In genomic region chr7:62227727-62228126, GRCm38 (mm10) we compare ENCODE assay signal across 11 mouse cellular contexts.
DNase-seq lines count a peak whose midpoint lies in the region; ATAC-seq and TF ChIP-seq lines count a peak whose summit lies in the region.
"Had no signal": no experiment of that assay in that cellular context is flagged by ENCODE, and none has a peak within 500 bp of the region (broad histone marks: within the 10 kb centered on the region; RNA-seq: fewer than 3 reads in every experiment).

No protein-coding gene starts in this region.

- DNase-seq in forebrain, postnatal 0 days: peak; percentile 69
- peak; percentile 10 for DNase-seq in left cerebral cortex, adult 11 months (ENCODE audit: low spot score)
- no peak for DNase-seq in left cerebral cortex, postnatal 36 days (ENCODE audit: low spot score in 2 of 2)
- no peak for DNase-seq in CH12.LX (ENCODE audit: extremely low read depth)
- no peak for DNase-seq in Patski (ENCODE audit: low read depth, low spot score)
- DNase-seq: heart, adult 11 months had no signal

- H3K36me3 ChIP-seq in forebrain, postnatal 0 days (ENCODE audit: insufficient read depth): no peaks in the 10 kb centered on the region
- H3K36me3 ChIP-seq in forebrain, embryonic 12.5 days (replicated peaks): no peaks in the 10 kb centered on the region
- no peaks in the 10 kb centered on the region for H3K36me3 ChIP-seq in CH12.LX (replicated peaks in 1 of 2; ENCODE audit: control insufficient read depth in 1 of 2, insufficient read depth in 1 of 2, low read length in 1 of 2)
- no peaks in the 10 kb centered on the region for H3K36me3 ChIP-seq in neural tube, embryonic 15.5 days
- H3K36me3 ChIP-seq: embryonic facial prominence, embryonic 15.5 days had no signal

- no peaks in the 10 kb centered on the region for H3K79me2 ChIP-seq in CH12.LX (replicated peaks; ENCODE audit: control insufficient read depth, extremely low read depth, insufficient read depth, poor library complexity, severe bottlenecking)

- WGBS in forebrain, postnatal 0 days: 5% methylated on average over 1 of the region's 1 CpGs
- 9% methylated on average over 1 of the region's 1 CpGs for WGBS in forebrain, embryonic 12.5 days
- WGBS in neural tube, embryonic 15.5 days: 0% methylated on average over 1 of the region's 1 CpGs

- no peak overlapping the region for H3K4me2 ChIP-seq in forebrain, postnatal 0 days (ENCODE audit: low read depth)
- no peak overlapping the region for H3K4me2 ChIP-seq in forebrain, embryonic 12.5 days
- H3K4me2 ChIP-seq in CH12.LX (ENCODE audit: insufficient read depth, low read depth, poor library complexity, severe bottlenecking): no peak overlapping the region
- H3K4me2 ChIP-seq in neural tube, embryonic 15.5 days: no peak overlapping the region
- H3K4me2 ChIP-seq: embryonic facial prominence, embryonic 15.5 days had no signal

- in situ Hi-C loops in CH12.LX (cut with MboI; ENCODE audit: low pct_ligation_motif_present, low pct_unique_long_range_greater_than_20kb, low sequenced_read_pairs) (loop anchor here (25.0 kb wide), 1 partner anchor 160 kb away; the partner anchor contains the start of gene Magel2), Patski (cut with MboI; ENCODE audit: low pct_unique_long_range_greater_than_20kb) (no loop called here)

- dilution Hi-C loops in CH12.LX (cut with MboI; ENCODE audit: extremely low pct_ligation_motif_present, extremely low pct_unique_long_range_greater_than_20kb, low sequenced_read_pairs): no loop called here

- no peak for ATAC-seq in forebrain, postnatal 0 days
- no peak for ATAC-seq in forebrain, embryonic 12.5 days (ENCODE audit: low FRiP score)
- no peak for ATAC-seq in Patski
- ATAC-seq in neural tube, embryonic 15.5 days (ENCODE audit: low FRiP score): no peak

- no peaks in the 10 kb centered on the region for H3K27me3 ChIP-seq in forebrain, postnatal 0 days (ENCODE audit: insufficient read depth, low read length)
- no peaks in the 10 kb centered on the region for H3K27me3 ChIP-seq in forebrain, embryonic 12.5 days
- no peaks in the 10 kb centered on the region for H3K27me3 ChIP-seq in CH12.LX (replicated peaks)
- H3K27me3 ChIP-seq in Patski: peaks cover 61% of the 10 kb centered on the region
- no peaks in the 10 kb centered on the region for H3K27me3 ChIP-seq in neural tube, embryonic 15.5 days (replicated peaks)
- H3K27me3 ChIP-seq: embryonic facial prominence, embryonic 15.5 days had no signal

- H3K27ac ChIP-seq in forebrain, postnatal 0 days (ENCODE audit: low read depth, low read length): no peak overlapping the region
- H3K27ac ChIP-seq in forebrain, embryonic 12.5 days: no peak overlapping the region
- H3K27ac ChIP-seq in CH12.LX (ENCODE audit: insufficient read depth, low read depth): no peak overlapping the region
- H3K27ac ChIP-seq in neural tube, embryonic 15.5 days (replicated peaks): no peak overlapping the region
- H3K27ac ChIP-seq: embryonic facial prominence, embryonic 15.5 days; liver, embryonic 14.5 days had no signal

- peak; percentile 11 for TF ChIP-seq RAD21 in CH12.LX (IDR thresholded peaks at IDR 0.05; ENCODE audit: low read depth, low read length)

- H3K9me3 ChIP-seq in forebrain, postnatal 0 days (ENCODE audit: low read length): no peaks in the 10 kb centered on the region
- 0 out of 2 replicates have a peak, but pooled peaks cover 8% of the 10 kb centered on the region for H3K9me3 ChIP-seq in forebrain, embryonic 12.5 days
- H3K9me3 ChIP-seq in CH12.LX (replicated peaks; ENCODE audit: low read length): peaks cover 28% of the 10 kb centered on the region
- H3K9me3 ChIP-seq in neural tube, embryonic 15.5 days (replicated peaks): 0 out of 2 replicates have a peak, but pooled peaks cover 3% of the 10 kb centered on the region
- H3K9me3 ChIP-seq: embryonic facial prominence, embryonic 15.5 days had no signal

- H3K4me3 ChIP-seq in forebrain, postnatal 0 days (ENCODE audit: low read depth, low read length): no peak overlapping the region
- no peak overlapping the region for H3K4me3 ChIP-seq in forebrain, embryonic 12.5 days (replicated peaks)
- H3K4me3 ChIP-seq in CH12.LX (replicated peaks in 1 of 3; ENCODE audit: low read depth in 2 of 3, low read length in 2 of 3, poor library complexity in 1 of 3): no peak overlapping the region
- no peak overlapping the region for H3K4me3 ChIP-seq in neural tube, embryonic 15.5 days (replicated peaks)
- H3K4me3 ChIP-seq: embryonic facial prominence, embryonic 15.5 days; myocyte had no signal

- TF ChIP-seq POLR2A in CH12.LX (IDR thresholded peaks at IDR 0.05; ENCODE audit: low read depth, low read length): no peak

- intact Hi-C loops in left cerebral cortex, postnatal 36 days (cut with DNase I): loop anchor here (1.0 kb wide), 1 partner anchor 154 kb away; no protein-coding TSS in a partner anchor

- CTCF ChIA-PET in Patski (lab: Charles Lee): no interaction called here

- POLR2A ChIA-PET in Patski (lab: Charles Lee): no interaction called here

- TF ChIP-seq EP300 in CH12.LX (IDR thresholded peaks at IDR 0.05; ENCODE audit: low read length): no peak

- peak; percentile 72 for TF ChIP-seq CTCF in forebrain, postnatal 0 days (IDR thresholded peaks at IDR 0.05; ENCODE audit: low read depth)
- TF ChIP-seq CTCF in CH12.LX (conservative IDR thresholded peaks at IDR 0.05 in 1 of 2, IDR thresholded peaks at IDR 0.05 in 1 of 2; ENCODE audit: low read depth in 2 of 2, low read length in 2 of 2) (peak in 1 of 2 experiments; percentile 22; a peak in 1 of 4 replicates), Patski (IDR thresholded peaks at IDR 0.05) (peak; percentile 59)

- H3K4me1 ChIP-seq in forebrain, postnatal 0 days (ENCODE audit: insufficient read depth): no peaks in the 10 kb centered on the region
- peaks cover 18% of the 10 kb centered on the region for H3K4me1 ChIP-seq in forebrain, embryonic 12.5 days
- no peaks in the 10 kb centered on the region for H3K4me1 ChIP-seq in CH12.LX (ENCODE audit: control insufficient read depth in 1 of 2, insufficient read depth in 2 of 2)
- H3K4me1 ChIP-seq in neural tube, embryonic 15.5 days: peaks cover 5% of the 10 kb centered on the region; the same call in 1 of the 2 replicates

- H3K9ac ChIP-seq in forebrain, postnatal 0 days: no peak overlapping the region
- H3K9ac ChIP-seq in forebrain, embryonic 12.5 days: no peak overlapping the region
- no peak overlapping the region for H3K9ac ChIP-seq in CH12.LX (ENCODE audit: insufficient read depth, low read depth)
- H3K9ac ChIP-seq in neural tube, embryonic 15.5 days (replicated peaks): no peak overlapping the region
- H3K9ac ChIP-seq: embryonic facial prominence, embryonic 15.5 days; liver, embryonic 14.5 days had no signal

TF ChIP-seq in CH12.LX, 34 proteins besides CTCF, POLR2A, EP300 and RAD21:
- TF ChIP-seq E2F4 (IDR thresholded peaks at IDR 0.05; ENCODE audit: insufficient replicate concordance, low read depth, low read length) (no peak), CHD2 (IDR thresholded peaks at IDR 0.05; ENCODE audit: low read length) (no peak), NELFE (IDR thresholded peaks at IDR 0.05; ENCODE audit: low read depth, low read length) (no peak), PAX5 (IDR thresholded peaks at IDR 0.05; ENCODE audit: low read length) (no peak), ELF1 (IDR thresholded peaks at IDR 0.05; ENCODE audit: low read depth, low read length) (no peak), JUND (conservative IDR thresholded peaks at IDR 0.05; ENCODE audit: low read depth, low read length) (no peak), MAFK (IDR thresholded peaks at IDR 0.05; ENCODE audit: insufficient replicate concordance, low read length) (no peak), MEF2A (IDR thresholded peaks at IDR 0.05; ENCODE audit: borderline replicate concordance, low read depth, low read length) (no peak), ETS1 (conservative IDR thresholded peaks at IDR 0.05; ENCODE audit: low read depth, low read length) (no peak), POLR2AphosphoS2 (IDR thresholded peaks at IDR 0.05; ENCODE audit: low read depth, low read length) (no peak), IRF4 (IDR thresholded peaks at IDR 0.05; ENCODE audit: low read depth, low read length) (no peak), GABPA (IDR thresholded peaks at IDR 0.05; ENCODE audit: insufficient replicate concordance, low read depth, low read length) (no peak)

Comparison
In these comparisons a context has a peak if more than half of its experiments do, and no peak if none do; other contexts are left out.
1. DNase-seq: peak in forebrain, postnatal 0 days (single experiment) and left cerebral cortex, adult 11 months (single experiment); none in left cerebral cortex, postnatal 36 days (0 of 2), CH12.LX (single experiment) and Patski (single experiment).